Mouse (Mus musculus): ENCODE results near the gene Cenpp.

Cenpp gene

DNA sequence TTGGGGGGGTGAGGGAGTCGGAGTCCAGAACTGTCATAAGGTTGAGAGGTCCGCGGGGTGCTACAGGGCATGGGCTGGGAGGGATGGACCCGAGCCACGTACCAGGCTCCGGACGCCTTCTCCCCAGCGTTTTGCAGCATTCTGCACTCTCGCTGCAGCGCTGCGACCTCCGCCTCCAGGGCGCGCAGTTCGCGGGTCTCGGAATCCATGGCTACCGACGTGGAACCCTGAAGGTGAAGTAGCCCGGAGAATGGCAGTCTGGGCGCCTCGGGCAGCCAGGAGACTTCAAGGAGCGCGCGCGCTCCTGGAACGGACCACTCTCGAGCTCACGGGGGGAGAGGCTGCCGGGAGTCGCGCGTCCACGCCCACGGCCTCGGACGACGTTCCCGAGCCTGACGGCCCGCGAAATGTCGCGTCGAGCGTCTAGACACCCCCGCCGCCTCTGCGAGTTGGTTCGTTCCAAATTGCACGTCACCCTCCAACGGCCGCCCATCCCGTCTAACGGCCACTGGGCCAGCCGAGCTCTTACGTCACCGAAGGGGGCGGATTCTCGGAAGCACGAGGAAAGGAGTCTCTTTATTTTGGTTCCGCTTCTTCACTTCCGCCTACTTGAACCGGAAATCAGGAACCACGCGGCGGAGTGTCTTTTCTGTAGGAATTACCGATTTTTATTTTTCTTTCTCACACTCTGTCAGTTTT, at the start of gene Cenpp, which contains the start of gene Nol8:
Gene Cenpp (minus strand): TSS at position 305 of the 699 bp plus-strand sequence.
Gene Nol8 (plus strand): TSS at position 598 of the 699 bp plus-strand sequence.
- DNase-seq (ENCODE audit: low spot score) = peak; percentile 98

DNA sequence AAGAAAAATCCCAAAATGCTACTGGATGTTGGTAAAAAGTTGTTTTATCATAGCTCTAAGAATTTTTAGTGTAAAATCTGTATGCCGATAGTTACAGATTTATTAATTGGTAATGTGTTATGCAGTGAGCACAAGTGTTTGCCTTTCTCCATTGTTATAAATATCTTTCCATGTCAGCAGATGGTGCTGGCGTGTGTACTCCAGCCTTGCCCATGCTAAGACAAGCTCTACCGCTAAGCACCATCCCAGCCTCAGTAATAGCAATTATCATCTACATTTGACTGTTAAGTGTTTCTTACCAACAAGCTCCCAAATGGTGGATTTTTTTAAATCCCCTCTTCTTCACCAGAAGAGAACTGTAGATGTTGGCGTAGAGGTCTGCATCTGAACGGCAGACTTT, 38.5 kb upstream of the Cenpp start:
- DNase-seq (ENCODE audit: low spot score) = no peak

DNA sequence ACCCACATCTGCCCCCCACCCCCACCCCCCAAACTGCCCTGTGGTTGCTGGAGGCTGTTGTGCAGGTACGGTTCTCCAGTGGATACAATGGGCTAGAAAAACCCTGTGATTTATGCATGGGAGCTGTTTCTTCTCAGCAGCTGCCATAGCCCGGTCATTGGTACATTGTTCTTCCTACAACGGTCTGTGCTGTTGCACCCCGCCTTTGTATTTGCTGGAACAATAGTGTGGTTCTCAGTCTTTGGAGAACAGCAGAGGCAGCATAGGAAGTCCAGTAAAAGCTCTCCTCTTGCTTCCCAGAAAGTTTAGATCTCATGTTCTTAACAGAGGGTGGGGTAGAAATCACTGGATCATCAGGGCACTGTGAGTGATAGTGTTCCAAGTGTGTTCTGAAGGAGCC, 31.7 kb upstream of the Cenpp start:
- no peak for DNase-seq (ENCODE audit: low spot score)

DNA sequence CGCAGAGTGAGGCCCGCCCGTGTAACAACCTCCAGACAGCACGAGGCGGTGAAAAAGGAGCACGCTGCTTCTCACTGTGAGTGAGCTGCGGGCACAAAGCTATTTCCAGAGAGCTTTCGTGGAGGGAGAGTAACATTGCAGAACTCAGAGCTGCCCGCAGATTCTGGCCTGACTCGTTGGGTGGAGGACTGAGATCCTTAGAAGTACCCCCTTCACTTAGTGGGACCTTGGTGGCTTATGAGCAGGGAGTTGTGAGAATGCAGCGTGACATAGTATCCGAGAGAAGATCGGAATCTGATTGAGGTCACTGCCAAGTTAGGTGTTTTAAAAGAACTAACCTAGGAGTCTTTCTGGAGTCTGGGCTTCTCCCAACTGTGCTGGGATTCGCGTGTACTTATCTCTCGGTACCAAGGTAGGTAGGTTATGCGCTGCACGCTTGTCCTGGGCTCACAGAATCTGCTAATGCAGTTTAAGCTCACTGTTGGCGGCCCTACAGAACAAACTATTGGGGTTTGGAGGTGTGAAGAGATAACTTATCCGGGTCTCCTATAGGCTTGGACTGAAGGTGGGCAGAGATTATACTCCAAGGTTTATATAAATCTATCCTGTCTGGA, 29.8 kb upstream of the Cenpp start:
- DNase-seq (ENCODE audit: low spot score) = no peak

DNA sequence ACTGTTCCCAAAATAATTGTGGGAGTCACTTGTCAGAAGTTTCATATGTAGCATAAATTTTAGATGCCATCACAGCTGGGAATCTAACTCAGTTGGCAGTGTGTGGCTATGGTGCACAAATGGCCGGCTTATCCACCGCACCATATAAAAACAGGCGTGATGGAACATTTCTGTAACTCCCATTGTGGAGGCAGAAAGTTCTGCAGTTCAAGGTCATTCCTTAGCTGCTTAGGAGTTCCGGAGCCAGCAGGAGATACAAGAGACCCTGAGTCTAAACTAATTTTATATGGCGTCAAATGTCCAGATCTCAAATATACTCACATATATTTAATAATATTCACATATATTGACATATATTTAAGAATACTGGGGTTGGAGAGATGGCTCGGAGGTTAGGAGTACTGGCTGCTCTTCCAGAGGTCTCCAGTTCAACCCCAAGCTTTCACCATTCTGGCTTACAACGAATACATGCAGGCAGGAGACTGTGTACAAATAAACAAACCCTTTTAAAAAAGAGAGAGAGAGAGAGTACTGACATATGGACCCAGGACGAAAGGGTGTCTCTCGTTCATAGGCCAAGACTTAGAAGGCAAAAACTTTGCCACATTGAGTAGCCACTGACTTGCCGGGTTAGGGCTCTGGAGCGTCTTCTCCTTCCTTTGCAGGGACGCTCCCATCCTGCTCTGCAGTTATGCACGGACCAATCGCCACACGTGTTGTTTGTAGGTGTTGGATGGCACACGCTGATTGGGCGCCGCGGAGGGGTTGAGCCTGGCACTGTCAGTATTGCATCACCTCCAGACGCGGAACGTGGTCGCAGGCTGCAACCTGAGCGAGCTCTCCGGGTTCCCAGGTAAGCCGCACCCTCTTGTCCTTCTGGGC, 29.0 kb upstream of the Cenpp start, which contains the start of gene Iars:
Gene Iars (plus strand): TSS at position 750 of the 882 bp plus-strand sequence.
- DNase-seq (ENCODE audit: low spot score) = peak; percentile 98

DNA sequence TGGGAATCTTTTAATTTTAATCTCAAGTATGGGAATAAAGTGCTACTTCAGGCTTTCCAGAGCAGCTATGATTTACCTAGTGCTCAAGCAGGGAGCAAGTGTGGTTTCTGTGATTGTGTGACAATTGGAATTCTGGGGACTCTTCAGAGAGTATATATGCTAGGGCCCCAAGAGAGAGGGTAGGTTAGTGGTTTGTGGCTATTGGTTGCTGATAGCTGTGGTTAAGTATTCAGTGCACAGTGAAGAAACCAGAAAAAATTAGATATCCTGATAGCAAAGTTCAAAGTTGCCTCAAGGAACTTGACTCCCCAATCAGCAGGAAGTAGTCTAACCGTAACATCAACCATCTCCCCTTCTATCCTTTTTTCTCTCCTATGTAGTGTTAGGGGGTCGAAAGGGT, 25.2 kb upstream of the Cenpp start:
- DNase-seq (ENCODE audit: low spot score) = no peak

DNA sequence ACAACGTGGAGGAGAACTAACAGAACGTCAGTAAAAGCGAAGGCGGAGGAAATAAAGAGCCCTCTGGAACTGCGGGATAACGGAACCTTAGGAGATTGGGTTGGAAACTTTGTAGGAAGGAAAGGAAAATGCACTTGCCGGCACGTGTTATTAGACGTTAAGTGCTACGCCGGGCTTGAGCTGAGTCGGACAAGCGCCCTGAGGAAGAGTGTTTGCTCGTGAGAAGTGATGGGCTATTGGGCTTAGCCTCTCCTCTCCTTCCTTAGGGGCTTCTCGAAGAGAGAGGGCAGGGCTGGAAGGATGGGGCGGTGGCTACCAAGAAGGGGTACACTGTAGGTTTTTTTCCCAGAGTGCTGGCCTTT, 576 bp upstream of the Cenpp start:
- no peak for DNase-seq (ENCODE audit: low spot score)

DNA sequence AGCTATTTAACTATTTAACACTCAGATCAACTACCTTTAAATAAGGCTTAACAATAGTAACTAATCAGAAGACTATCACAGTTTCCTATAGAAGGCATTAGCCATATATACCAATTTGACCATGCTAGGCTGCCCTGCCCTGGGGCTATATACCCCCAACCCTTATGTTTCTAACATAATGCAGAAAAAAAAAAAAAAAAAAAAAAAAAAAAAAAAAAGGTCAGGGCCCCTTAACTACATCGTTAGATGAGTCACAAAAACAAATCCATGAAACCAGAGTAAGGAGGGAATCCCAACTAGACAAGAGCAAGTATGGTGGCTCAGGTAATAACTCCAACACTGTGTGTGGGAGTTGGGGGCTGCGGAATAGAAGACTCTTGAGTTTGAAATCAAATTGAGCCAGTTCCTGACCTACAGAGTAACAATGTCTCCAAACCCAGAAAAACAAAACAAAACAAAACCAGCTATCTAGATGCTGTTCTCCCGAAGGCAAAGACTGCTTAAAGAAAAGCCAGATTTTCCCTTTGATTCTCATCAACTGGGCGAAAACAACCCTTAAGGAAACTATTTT, 719 bp downstream of the Cenpp start:
- DNase-seq (ENCODE audit: low spot score) = no peak

DNA sequence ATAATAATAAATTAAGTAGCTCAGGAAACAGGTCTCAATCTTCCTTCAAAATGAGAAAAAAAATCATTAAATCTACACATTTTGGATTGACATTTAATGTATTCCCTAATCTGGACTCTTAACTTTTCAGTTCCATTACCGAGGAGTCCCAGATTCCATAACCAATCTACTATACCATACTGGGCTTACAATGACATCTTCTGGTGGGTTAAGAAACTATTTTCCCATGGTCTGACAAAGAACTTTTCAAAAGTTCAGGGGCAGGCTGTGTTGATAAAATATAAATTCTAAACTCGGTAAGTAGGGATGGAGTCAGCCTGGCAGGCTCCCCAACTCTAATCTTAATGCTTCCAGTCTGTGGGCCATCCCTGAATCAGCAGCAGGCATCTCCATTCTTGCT, 1.4 kb downstream of the Cenpp start:
- no peak for DNase-seq (ENCODE audit: low spot score)

DNA sequence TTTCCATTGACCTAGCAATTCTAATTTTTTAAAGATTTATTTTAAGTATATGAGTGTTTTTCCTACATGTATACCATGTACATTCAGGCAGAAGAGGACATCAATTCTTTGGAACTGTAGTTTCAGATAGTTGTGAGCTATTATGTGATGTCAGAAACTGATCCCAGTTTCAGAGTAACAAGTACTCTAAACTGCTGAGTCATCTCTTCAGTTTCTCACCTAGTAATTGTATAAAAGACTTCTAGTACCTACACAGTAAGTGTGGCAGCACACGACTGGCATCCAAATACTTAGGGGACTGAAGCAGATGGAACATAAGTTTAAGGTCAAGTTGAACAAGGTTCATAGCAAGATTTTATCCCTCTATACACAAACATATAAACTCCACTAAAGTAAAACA, 6.6 kb downstream of the Cenpp start:
- no peak for DNase-seq (ENCODE audit: low spot score)

DNA sequence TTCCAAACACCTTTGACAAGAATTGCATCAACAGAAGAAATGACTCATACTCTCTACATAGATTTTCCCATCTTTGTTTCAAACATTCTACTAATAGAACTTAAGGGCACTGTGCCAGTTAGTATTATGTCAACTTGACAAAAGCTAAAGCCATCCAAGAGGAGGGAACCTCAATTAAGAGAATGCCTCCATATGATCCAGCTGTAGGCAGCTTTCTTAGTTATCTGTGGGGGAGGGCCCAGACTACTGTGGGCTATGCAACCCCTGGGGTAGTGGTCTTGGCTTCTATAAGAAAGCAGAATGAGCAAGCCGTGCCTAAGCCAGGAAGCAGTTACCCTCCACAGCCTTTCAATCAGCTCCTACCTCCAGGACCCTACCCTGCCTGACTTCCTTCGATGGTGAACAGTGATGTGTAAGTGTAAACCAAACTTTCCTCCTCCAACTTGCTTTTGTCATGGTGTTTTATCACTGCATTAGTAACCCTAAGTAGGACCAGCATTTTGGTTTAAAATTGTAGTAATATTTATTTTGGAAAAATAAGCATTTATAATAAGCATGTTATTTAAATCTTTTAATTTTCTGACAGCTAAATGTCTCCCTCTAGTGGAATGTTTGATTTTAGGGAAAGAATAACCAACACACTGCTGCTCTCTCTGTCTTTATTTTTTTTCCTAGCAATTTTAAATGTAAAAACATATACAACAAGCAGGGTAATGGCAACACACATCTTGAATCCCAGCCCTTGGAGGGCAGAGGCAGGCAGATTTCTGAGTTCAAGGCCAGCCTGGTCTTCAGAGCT, 7.7 kb downstream of the Cenpp start:
- no peak for DNase-seq (ENCODE audit: low spot score)

DNA sequence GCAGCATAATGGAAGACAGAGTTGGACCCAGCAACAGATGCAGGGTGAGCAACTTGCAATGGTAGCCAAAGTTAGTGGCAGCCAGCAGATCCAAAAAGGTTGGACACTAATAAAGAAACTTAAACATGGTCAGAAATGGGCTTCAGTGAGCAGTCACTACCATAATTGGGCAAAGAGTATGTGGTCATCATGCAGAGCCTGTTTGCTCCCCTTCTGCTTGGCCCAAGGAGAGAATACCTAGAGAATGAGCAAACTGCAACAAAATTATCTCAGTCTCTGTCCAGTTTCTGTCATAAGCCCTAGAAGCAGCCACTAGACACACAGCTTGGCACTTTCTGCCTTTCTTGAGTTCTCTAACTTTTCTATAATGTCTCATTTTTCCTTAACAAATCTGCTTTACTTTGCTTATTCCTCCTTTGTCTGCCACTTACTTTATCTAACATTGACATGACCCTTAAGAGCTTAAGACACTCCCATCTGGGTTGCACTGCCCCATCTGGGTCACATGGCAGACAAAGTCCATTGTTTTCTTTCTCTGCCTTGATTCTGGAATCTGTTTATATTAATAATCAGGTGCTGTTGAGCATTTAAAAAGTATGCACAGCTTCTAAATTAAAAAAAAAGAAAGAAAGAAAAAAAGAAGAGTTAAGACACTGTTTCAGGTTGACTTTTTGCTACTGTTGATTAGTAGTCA, 8.8 kb downstream of the Cenpp start:
- no peak for DNase-seq (ENCODE audit: low spot score)

DNA sequence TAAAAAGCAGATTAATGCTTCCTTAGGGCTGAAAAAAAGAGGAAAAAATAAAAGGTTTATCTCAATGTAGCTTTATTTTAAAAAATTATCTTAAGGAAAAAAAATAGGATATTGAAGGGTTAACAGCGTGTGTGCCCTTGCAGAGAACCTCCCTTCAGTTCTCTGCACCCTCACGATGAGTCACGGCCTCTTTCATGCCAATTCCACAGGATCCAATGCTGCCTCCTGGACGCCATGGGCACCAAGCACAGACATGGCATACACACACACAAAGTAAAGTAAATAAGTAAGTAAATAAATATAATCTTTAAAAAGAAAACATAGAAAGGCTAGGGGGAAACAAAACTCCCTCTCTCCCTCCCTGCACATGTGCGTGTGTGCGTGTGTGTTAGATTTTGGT, 9.9 kb downstream of the Cenpp start:
- DNase-seq (ENCODE audit: low spot score) = no peak

DNA sequence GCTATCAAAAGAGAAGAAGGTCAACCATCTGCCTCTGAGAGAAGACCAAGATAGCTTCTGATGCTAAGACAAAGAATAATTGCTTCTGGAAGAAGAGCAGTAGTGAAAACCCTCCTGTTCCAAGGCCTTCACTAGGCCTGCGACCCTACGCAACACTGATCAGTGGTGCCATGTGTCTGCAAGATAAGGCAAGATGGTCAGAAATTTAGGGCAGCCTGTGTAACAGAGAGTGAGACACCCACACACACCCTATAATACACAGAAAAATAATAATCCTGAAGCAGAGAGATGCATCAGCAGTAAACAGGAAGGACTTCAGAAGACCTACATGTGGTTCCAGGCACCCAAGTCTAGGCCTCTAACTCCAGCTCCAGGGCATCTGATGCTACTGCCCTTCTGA, 12.6 kb downstream of the Cenpp start:
- no peak for DNase-seq (ENCODE audit: low spot score)

DNA sequence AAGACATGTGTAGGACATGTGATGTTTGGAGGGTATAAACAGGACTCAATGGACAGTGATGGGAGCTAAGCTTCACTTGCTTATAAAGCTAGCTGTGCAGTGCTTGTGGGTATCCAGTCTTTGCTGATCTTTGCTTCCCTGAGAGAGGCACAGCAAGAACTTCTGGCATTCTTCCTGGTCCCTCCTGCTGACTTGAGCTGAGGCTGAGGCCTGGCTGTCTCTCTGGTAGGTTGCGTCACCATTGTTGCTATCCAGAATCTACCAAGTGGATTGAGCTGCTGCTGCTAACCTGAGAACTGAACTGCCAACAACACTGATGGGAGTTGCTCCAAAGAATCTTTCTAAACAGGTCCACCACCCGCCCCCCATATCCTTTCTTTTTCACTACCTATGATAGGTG, 23.5 kb downstream of the Cenpp start:
- DNase-seq (ENCODE audit: low spot score) = no peak

DNA sequence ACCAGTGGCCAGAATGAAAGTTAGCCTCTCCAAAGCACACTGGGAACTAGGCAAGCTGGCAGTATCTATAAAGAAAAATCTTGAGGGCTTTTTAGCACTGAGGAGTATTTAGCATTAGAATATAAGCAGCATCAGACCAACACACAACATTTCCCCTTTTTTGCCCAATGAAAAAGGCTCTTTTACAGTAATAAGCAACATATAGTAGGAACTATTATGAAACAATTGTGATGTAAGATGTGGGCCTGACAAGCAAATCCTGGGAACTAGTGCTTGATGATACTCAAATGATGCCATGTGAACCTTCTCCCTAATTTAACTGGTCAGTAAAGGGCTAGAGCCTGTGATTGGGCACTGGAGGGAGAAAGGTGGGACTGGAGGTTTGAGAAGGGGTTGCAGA, 24.4 kb downstream of the Cenpp start:
- no peak for DNase-seq (ENCODE audit: low spot score)

DNA sequence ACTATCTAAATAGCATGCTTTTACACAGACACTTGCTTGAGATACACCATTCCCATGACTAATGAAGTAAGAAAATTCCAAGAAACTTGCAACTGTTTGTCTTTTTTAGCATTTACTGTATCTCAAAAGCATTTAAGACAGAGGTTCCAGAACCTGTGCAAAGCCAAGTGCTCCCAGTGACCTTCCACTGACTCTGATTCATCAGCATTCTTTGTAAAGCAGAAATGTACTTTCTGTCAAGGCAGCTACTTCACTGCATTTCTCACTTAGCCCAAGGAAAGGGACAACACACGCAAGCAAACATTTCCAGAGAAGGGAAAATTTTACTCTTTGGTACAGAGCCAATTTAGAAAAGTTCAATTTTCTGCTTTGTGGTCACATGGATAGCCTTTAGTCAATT, 29.4 kb downstream of the Cenpp start:
- DNase-seq (ENCODE audit: low spot score) = no peak

DNA sequence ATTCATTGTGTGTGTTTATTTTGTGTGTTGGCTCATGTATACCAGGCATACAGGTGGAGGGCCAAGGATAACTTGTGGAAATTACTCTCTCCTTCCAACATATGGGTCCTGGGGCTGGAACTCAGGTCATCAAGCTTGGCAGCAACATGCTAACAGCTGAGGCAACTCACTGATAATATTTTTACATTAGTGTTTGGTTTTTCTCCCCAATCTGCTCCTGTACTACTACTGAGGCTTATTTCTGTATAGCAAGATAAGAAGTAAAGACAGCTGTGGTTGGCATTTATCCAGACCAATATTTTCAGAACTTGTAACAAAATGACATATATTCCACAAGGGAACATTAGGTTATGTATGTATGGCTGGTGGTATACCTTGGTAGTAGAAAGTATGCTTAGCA, 34.2 kb downstream of the Cenpp start:
- DNase-seq (ENCODE audit: low spot score) = no peak

DNA sequence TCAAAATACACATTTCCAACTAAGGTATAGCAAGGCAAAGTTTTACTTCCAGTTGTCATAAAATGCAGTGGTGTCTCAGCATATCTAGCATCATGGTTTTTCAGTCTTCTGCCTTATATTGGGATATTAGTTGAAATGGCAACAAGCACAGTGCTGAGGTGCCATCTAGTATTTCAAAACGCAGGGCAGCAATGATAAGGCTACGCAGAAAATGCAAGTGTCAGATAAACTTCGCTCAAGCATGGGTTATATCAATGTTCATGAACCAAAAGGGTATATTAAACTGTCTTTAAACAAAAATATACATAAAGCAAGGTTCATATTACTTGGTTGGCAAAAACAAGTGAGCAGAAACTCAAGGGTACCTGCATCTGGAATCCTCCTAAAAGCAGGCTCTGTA, 35.6 kb downstream of the Cenpp start:
- DNase-seq (ENCODE audit: low spot score) = no peak

DNA sequence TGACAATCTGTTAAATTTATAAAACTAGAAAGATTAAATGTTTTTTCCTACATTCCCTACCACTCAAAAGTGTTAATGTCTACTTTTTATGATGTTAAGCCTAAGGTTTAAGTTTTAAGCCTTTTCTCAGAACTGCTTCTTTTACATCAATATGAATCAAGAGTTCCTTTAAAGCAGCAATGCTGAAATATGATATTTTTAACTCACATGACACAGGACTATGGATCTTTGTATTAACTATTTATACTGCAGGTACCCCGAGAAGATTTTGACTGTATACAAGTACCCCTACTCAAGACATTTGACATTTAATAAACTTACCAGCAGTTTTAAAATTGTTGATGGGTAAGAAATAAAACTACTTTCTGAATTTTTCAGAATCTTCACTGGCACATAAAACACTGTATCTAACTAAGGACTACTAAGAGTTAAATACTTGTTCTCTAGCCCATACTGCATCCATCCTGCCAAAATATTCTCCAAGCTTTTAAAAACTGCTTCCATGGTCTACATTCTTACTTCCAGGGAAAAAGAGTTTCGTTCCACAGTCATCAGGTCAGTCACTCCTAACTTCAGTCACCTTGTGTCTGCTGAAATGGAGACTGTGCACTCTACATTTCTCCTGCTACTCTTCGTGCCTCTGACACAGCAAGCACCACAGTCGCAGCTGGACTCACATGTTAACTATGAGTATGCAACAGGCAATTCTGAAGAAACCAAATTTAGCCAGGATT, 43.8 kb downstream of the Cenpp start:
- DNase-seq (ENCODE audit: low spot score) = no peak

DNA sequence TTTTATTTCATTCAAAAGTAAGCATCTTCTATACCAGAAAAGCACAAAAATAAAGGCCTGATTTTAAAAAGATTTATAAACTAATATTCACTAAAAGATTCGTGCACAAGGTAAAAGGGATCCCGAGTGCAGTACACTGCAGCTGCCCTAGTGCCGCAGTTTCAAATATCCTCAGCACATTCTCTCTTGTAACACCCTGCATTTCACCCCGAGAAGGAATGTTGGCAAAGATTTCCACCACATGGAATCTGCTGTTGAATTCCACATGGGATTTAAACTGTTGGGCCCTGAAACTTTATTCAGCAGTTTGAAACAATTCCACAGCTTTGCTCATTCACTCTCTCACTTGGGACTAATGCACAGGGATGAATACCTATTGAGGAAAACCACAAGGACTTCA, 44.9 kb downstream of the Cenpp start, which contains the start of gene Ogn:
Gene Ogn (plus strand): TSS at position 333 of the 400 bp plus-strand sequence.
- DNase-seq (ENCODE audit: low spot score) = no peak
